Mouse (Mus musculus) testis, adult 2 months (tissue): ENCODE measurements around the gene A430078G23Rik. TPM values are rescaled to one million over a fixed set of nuclear protein-coding genes. Genes with fewer than 3 reads are reported as not detected.
"Not testable (repeated sequence)": the region's sequence is repeated elsewhere in the genome, so short reads cannot be mapped to it uniquely, and the experiment has no call there.

Experiments used
- H3K27ac ChIP-seq: fragments of 200-500 bp; 2 replicates; pipeline ENCODE4 v1.5.1; 2012; ENCODE audit warnings: low read depth, low read length; ENCODE audit not compliant: control insufficient read depth, insufficient read depth
- H3K27me3 ChIP-seq: fragments of 200-500 bp; 2 replicates; pipeline ENCODE4 v1.6.1; 2012; ENCODE audit warnings: mild to moderate bottlenecking, low read length, moderate library complexity; ENCODE audit not compliant: control insufficient read depth, insufficient read depth
- H3K36me3 ChIP-seq: fragments of 200-500 bp; 2 replicates; pipeline ENCODE4 v1.6.1; 2012; ENCODE audit warnings: mild to moderate bottlenecking, low read length; ENCODE audit not compliant: control insufficient read depth, insufficient read depth
- H3K4me1 ChIP-seq: fragments of 200-500 bp; 2 replicates; pipeline ENCODE4 v1.6.1; 2012; ENCODE audit warnings: low read length; ENCODE audit not compliant: control insufficient read depth, insufficient read depth
- H3K4me3 ChIP-seq: fragments of 200-500 bp; 2 replicates; pipeline ENCODE4 v1.5.1; 2012; ENCODE audit warnings: low read depth, mild to moderate bottlenecking, low read length, moderate library complexity, mixed read lengths; ENCODE audit not compliant: control insufficient read depth
- CTCF ChIP-seq: fragments of 200-500 bp; IDR thresholded peaks from 2 replicates; pipeline ENCODE4 v1.5.1; 2012; ENCODE audit warnings: low read depth, mild to moderate bottlenecking, inconsistent platforms, low read length, moderate library complexity; ENCODE audit not compliant: control insufficient read depth, insufficient read depth, insufficient replicate concordance
- POLR2A ChIP-seq: fragments of 200-500 bp; IDR thresholded peaks from 2 replicates; pipeline ENCODE4 v1.6.1; 2012; ENCODE audit warnings: low read depth, mild to moderate bottlenecking, inconsistent platforms, low read length, moderate library complexity; ENCODE audit not compliant: control insufficient read depth
- polyA plus RNA-seq: library from polyadenylated mRNA; depleted of rRNA; stranded (reverse); fragments of >200 nt; gene quantifications from 2 replicates; pipeline ENCODE4 v1.2.3, GENCODE M21; 2012

A430078G23Rik gene
- polyA plus RNA-seq, 1 experiment = 0.46 TPM

DNA sequence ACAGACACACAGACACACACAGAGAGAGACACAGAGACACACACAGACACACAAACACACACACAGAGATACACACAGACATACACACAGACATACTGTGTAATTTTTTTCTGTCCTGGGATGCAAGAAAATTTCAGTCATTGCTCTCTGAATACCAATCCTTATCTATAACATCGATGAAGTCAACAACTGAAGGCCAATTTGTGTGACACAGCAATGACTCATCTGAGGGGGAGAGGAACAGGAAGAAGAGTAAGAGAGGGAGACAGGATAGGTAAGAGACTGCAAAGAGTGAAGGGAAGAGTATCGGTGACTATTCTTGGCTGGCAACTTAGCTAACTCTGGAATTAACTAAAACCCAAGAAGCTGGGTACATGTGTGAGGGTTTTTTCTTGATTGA lies 29.0 kb upstream of the A430078G23Rik start:
- H3K4me1 ChIP-seq = peaks cover 2% of the 10 kb centered on the region; the same call in 1 of the 2 replicates
- H3K27ac ChIP-seq = no peak overlapping the region
- no peak overlapping the region for H3K4me3 ChIP-seq
- no peaks in the 10 kb centered on the region for H3K36me3 ChIP-seq
- H3K27me3 ChIP-seq = no peaks in the 10 kb centered on the region
- TF ChIP-seq CTCF = no peak
- no peak for TF ChIP-seq POLR2A

GRCm38 (mm10) chr8:3327056-3327455 lies 26.2 kb upstream of the A430078G23Rik start:
- H3K27me3 ChIP-seq = no peaks in the 10 kb centered on the region
- H3K36me3 ChIP-seq = no peaks in the 10 kb centered on the region
- TF ChIP-seq CTCF = no peak
- TF ChIP-seq POLR2A = no peak
- no peak overlapping the region for H3K27ac ChIP-seq
- H3K4me3 ChIP-seq = no peak overlapping the region
- no peaks in the 10 kb centered on the region for H3K4me1 ChIP-seq

GRCm38 (mm10) chr8:3327538-3328245 lies 25.5 kb upstream of the A430078G23Rik start:
- Histone ChIP-seq H3K4me1 (no peaks in the 10 kb centered on the region), H3K27me3 (no peaks in the 10 kb centered on the region), H3K27ac (no peak overlapping the region), H3K36me3 (no peaks in the 10 kb centered on the region), H3K4me3 (no peak overlapping the region)
- TF ChIP-seq CTCF (no peak), POLR2A (no peak)

- H3K27ac ChIP-seq = no peak overlapping the region
- H3K4me1 ChIP-seq = no peaks in the 10 kb centered on the region
- H3K36me3 ChIP-seq = no peaks in the 10 kb centered on the region
- no peak overlapping the region for H3K4me3 ChIP-seq
- H3K27me3 ChIP-seq = no peaks in the 10 kb centered on the region
- TF ChIP-seq POLR2A (no peak), CTCF (no peak)
Observed at GRCm38 (mm10) chr8:3330662-3331061, 22.6 kb upstream of the A430078G23Rik start.

DNA sequence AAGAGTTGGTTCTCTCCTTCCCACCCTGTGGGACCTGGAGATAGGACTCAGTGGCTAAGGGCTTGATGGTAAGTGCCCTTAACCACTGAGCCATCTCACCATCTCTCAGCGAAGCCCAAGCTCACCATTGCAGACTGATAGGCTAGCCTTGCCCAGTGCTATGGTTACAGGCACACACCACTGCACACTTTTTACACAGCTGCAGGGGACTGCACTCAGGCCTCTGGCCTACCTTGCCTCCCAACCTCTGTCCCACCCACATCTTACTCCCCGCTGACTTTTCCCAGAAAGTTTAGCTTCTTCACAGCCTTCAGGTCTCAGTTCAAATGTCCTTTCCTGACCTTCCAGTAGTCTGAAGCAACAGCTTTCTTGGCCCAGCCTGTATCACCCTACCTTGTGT lies 21.5 kb upstream of the A430078G23Rik start:
- Histone ChIP-seq H3K27ac (no peak overlapping the region), H3K27me3 (no peaks in the 10 kb centered on the region), H3K36me3 (no peaks in the 10 kb centered on the region), H3K4me1 (no peaks in the 10 kb centered on the region), H3K4me3 (no peak overlapping the region)
- no peak for TF ChIP-seq POLR2A
- TF ChIP-seq CTCF = no peak

DNA sequence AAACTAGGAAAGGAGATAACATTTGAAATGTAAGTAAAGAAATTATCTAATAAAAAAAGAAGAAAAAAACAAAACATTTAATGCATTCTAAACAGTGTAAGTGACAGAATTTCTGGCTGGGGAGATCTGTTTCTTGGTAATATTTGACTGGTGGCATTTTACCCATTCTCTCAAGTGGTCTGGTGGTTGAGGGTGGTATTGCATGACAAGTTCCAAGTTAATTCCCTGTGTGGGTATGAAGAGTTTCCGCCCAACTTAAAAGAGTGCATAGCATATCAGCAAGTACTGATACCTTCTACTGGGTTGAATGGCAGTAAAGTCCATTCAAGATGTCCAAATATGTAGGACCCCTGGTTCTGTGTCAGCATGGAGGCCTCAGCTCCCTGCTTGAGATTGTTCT lies 17.3 kb upstream of the A430078G23Rik start:
- no peaks in the 10 kb centered on the region for H3K4me1 ChIP-seq
- no peak overlapping the region for H3K27ac ChIP-seq
- no peaks in the 10 kb centered on the region for H3K36me3 ChIP-seq
- TF ChIP-seq CTCF = no peak
- TF ChIP-seq POLR2A = no peak
- H3K27me3 ChIP-seq = no peaks in the 10 kb centered on the region
- no peak overlapping the region for H3K4me3 ChIP-seq

GRCm38 (mm10) chr8:3336658-3337524 lies 16.3 kb upstream of the A430078G23Rik start:
- no peak for TF ChIP-seq POLR2A
- peak; percentile 81 for TF ChIP-seq CTCF
- H3K27me3 ChIP-seq = no peaks in the 10 kb centered on the region
- no peaks in the 10 kb centered on the region for H3K4me1 ChIP-seq
- H3K27ac ChIP-seq = no peak overlapping the region
- H3K36me3 ChIP-seq = no peaks in the 10 kb centered on the region
- H3K4me3 ChIP-seq = no peak overlapping the region

DNA sequence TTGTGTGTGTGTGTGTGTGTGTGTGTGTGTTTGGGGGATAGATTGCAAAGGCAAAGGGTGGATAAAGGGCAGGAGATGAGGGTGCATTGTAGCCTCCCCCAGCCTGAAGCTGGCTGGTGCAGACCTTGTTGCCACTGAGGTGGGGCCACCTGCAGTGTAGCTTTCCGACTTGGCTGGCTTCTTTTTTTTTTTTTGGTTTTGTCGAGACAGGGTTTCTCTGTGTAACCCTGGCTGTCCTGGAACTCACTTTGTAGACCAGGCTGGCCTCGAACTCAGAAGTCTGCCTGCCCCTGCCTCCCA lies 15.7 kb upstream of the A430078G23Rik start:
- H3K4me1 ChIP-seq, H3K27me3 ChIP-seq, H3K27ac ChIP-seq: not testable (repeated sequence)

More for the DNA sequence above, 15.7 kb upstream of the A430078G23Rik start:
- not testable (repeated sequence) for H3K4me3 ChIP-seq, H3K36me3 ChIP-seq
